Mouse (Mus musculus): ENCODE data around the gene Prkn. TPM values are rescaled to one million over a fixed set of nuclear protein-coding genes. Genes with fewer than 3 reads are reported as not detected.
A peak's percentile ranks its signal among the peaks of the same experiment; 100 is the strongest.

Prkn gene
- polyA plus RNA-seq, 1 experiment from 2014 or later = 2.3 TPM

DNA sequence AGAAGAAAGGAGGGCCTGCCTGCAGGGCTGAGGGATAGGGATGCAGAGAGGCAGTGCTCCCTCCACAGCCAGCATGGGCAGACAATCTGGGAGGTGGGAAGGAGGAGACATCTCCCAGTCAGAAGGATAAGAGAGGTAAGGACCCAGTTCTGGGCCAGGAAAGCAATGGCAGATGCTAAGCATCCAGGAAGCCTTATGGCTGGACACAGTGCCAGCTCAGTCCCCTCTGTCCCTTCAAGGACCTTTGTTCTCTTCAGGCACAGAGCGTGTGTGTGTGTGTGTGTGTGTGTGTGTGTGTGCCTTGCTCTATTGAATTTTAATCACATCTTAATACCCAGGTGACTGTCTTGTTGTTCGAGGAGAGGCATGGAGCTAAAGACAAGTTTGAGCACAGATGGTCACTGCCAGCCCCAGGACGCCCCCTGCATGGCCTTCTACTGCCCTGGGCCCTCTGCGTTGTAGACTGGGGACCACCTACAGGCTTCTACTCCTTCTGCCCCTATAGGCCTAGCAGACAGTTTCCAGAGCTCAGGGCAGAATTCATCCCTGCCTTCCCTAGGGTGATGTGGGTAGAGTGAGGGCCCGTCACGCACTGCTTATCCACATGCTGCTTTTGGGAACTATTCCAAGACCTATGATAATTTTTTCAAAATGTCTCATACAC, 1252.8 kb downstream of the Prkn start:
- Histone ChIP-seq H3K4me2 (replicated peaks; ENCODE audit: low read depth) (no peak overlapping the region), H3K27ac (replicated peaks) (no peak overlapping the region), H3K9ac (ENCODE audit: low read length) (no peak overlapping the region), H3K9me3 (ENCODE audit: control insufficient read depth, low read length) (no peaks in the 10 kb centered on the region), H3K36me3 (ENCODE audit: control insufficient read depth, insufficient read depth, low read length) (no peaks in the 10 kb centered on the region), H3K4me1 (replicated peaks; ENCODE audit: control insufficient read depth, insufficient read depth) (no peaks in the 10 kb centered on the region), H3K27me3 (ENCODE audit: control insufficient read depth, insufficient read depth, low read length) (no peaks in the 10 kb centered on the region), H3K4me3 (ENCODE audit: low read depth, low read length) (no peak overlapping the region)
- 70% methylated on average over 6 of the region's 6 CpGs for WGBS
- ATAC-seq (ENCODE audit: low FRiP score, low TSS enrichment) (no peak), DNase-seq (ENCODE audit: low spot score) (no peak)
- TF ChIP-seq EP300 (optimal IDR thresholded peaks at IDR 0.05) = no peak
- no peak for TF ChIP-seq CTCF (IDR thresholded peaks at IDR 0.05; ENCODE audit: low read depth)

DNA sequence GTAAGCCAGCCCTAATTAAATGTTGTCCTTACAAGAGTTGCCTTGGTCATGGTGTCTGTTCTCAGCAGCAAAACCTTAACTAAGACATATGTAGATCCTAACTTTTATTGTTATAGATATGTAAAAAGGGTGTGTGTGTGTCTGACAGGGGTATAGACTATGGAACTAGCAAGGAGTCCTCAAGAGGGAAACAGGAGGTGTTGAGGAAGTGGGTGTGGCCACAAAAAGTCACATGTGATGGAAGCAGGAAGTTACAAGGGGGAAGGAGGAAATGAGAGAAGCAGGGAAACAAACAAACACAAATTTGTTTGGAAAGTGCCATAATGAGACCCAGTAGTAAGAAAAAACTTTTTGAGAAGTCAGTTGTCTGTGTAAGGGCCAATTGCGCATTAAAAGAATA, 1253.8 kb downstream of the Prkn start:
- no peak for DNase-seq (ENCODE audit: low spot score)
- Histone ChIP-seq H3K9me3 (ENCODE audit: control insufficient read depth, low read length) (no peaks in the 10 kb centered on the region), H3K27ac (replicated peaks) (no peak overlapping the region), H3K9ac (ENCODE audit: low read length) (no peak overlapping the region), H3K4me1 (replicated peaks; ENCODE audit: control insufficient read depth, insufficient read depth) (no peaks in the 10 kb centered on the region), H3K36me3 (ENCODE audit: control insufficient read depth, insufficient read depth, low read length) (no peaks in the 10 kb centered on the region), H3K4me3 (ENCODE audit: low read depth, low read length) (no peak overlapping the region), H3K27me3 (ENCODE audit: control insufficient read depth, insufficient read depth, low read length) (no peaks in the 10 kb centered on the region), H3K4me2 (replicated peaks; ENCODE audit: low read depth) (no peak overlapping the region)
- WGBS = 100% methylated on average over 1 of the region's 1 CpGs
- ATAC-seq (ENCODE audit: low FRiP score, low TSS enrichment) = no peak
- TF ChIP-seq CTCF (IDR thresholded peaks at IDR 0.05; ENCODE audit: low read depth) (no peak), EP300 (optimal IDR thresholded peaks at IDR 0.05) (no peak)

DNA sequence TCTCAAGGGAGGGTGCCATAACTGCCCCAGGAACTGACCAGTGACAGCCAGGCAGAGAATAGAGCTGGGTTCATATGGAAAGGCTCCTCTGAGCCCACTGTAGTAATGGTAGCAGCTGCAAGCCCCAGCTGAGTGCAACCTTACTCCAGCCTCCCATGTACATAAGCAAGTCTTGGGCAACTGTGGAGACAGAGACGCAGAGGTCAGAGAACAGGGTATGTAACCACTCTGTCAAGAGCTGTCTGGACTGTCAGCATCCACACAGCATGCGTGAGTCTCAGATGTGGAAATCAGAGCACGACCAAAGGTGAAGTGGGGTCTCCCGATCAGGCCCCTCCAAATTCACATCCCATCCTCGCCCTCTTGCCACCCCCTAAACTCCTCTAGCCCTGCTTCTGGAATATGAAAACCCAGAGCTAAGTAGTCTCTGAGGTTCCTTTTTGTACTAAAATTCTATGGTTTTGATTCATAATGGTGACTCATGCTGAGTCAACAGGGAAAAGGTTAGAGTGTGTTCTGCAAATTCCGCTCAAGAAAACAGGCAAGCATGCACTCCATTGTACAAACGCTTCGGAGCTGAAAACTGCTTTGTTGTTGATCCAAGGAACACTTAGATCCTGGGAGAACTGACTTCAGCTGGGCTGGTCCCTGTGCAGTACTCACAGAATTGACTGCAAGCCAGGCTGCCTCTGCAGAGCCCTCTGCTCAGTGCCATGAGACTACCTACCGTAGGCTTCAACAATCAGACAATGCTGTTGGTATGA, 1254.8 kb downstream of the Prkn start:
- peak; percentile 89 for ATAC-seq (ENCODE audit: low FRiP score, low TSS enrichment)
- 50% methylated on average over 9 of the region's 9 CpGs for WGBS
- Histone ChIP-seq H3K27me3 (ENCODE audit: control insufficient read depth, insufficient read depth, low read length) (no peaks in the 10 kb centered on the region), H3K4me2 (replicated peaks; ENCODE audit: low read depth) (no peak overlapping the region), H3K4me1 (replicated peaks; ENCODE audit: control insufficient read depth, insufficient read depth) (no peaks in the 10 kb centered on the region), H3K4me3 (ENCODE audit: low read depth, low read length) (no peak overlapping the region), H3K9me3 (ENCODE audit: control insufficient read depth, low read length) (no peaks in the 10 kb centered on the region), H3K36me3 (ENCODE audit: control insufficient read depth, insufficient read depth, low read length) (no peaks in the 10 kb centered on the region), H3K27ac (replicated peaks) (peak overlapping the region; percentile 79), H3K9ac (ENCODE audit: low read length) (no peak overlapping the region)
- no peak for TF ChIP-seq EP300 (optimal IDR thresholded peaks at IDR 0.05)
- no peak for TF ChIP-seq CTCF (IDR thresholded peaks at IDR 0.05; ENCODE audit: low read depth)
- DNase-seq (ENCODE audit: low spot score) = peak; percentile 26

DNA sequence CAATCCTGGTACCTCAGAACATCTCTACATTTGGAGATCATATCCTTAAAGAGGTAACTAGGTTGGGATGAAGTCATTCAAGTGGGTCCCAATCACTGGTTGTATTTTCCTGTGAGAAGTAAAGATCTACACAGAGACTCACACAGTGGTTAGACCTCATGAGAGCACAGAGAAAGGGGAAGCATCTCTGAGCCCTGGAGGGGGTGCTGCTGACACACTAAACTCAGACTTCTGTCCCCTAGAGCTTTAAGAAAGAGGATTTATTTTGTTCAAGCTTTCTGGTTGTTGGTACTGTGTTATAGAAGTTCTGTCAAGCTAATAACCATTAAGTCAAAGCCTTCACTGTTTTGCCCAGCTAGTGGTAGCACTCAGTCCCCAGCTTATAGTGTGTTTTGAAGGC, 1259.2 kb downstream of the Prkn start:
- Histone ChIP-seq H3K4me1 (replicated peaks; ENCODE audit: control insufficient read depth, insufficient read depth) (no peaks in the 10 kb centered on the region), H3K4me3 (ENCODE audit: low read depth, low read length) (no peak overlapping the region), H3K4me2 (replicated peaks; ENCODE audit: low read depth) (no peak overlapping the region), H3K9me3 (ENCODE audit: control insufficient read depth, low read length) (no peaks in the 10 kb centered on the region), H3K9ac (ENCODE audit: low read length) (no peak overlapping the region), H3K27me3 (ENCODE audit: control insufficient read depth, insufficient read depth, low read length) (no peaks in the 10 kb centered on the region), H3K36me3 (ENCODE audit: control insufficient read depth, insufficient read depth, low read length) (no peaks in the 10 kb centered on the region), H3K27ac (replicated peaks) (no peak overlapping the region)
- no peak for ATAC-seq (ENCODE audit: low FRiP score, low TSS enrichment)
- TF ChIP-seq CTCF (IDR thresholded peaks at IDR 0.05; ENCODE audit: low read depth) (no peak), EP300 (optimal IDR thresholded peaks at IDR 0.05) (no peak)
- DNase-seq (ENCODE audit: low spot score) = no peak

DNA sequence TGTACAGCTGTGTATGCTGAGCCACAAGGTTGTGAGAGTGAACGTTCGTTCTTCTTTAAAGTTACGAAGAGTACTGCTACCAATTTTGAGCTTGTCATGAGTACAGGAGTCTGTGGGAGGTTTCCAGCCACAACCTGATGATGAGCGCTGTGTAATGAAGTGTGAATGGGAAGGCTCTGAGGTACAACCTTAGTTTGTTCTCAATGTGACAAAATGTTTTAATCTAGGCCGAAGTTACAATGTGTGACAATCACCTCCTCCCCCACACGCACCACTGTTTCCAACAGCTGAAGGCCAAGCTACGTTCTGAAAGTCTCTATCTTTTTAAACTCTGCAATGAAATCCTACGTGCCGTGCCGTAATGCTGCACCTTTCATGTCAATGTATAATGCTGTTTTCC, 1262.1 kb downstream of the Prkn start:
- no peak overlapping the region for H3K4me3 ChIP-seq (ENCODE audit: low read depth, low read length)
- H3K9me3 ChIP-seq (ENCODE audit: control insufficient read depth, low read length) = no peaks in the 10 kb centered on the region
- H3K4me1 ChIP-seq (replicated peaks; ENCODE audit: control insufficient read depth, insufficient read depth) = no peaks in the 10 kb centered on the region
- no peak overlapping the region for H3K9ac ChIP-seq (ENCODE audit: low read length)
- WGBS = 97% methylated on average over 10 of the region's 10 CpGs
- no peak for DNase-seq (ENCODE audit: low spot score)
- no peak for ATAC-seq (ENCODE audit: low FRiP score, low TSS enrichment)
- H3K36me3 ChIP-seq (ENCODE audit: control insufficient read depth, insufficient read depth, low read length) = no peaks in the 10 kb centered on the region
- H3K27me3 ChIP-seq (ENCODE audit: control insufficient read depth, insufficient read depth, low read length) = no peaks in the 10 kb centered on the region
- TF ChIP-seq CTCF (IDR thresholded peaks at IDR 0.05; ENCODE audit: low read depth) (no peak), EP300 (optimal IDR thresholded peaks at IDR 0.05) (no peak)
- H3K4me2 ChIP-seq (replicated peaks; ENCODE audit: low read depth) = no peak overlapping the region
- H3K27ac ChIP-seq (replicated peaks) = no peak overlapping the region

DNA sequence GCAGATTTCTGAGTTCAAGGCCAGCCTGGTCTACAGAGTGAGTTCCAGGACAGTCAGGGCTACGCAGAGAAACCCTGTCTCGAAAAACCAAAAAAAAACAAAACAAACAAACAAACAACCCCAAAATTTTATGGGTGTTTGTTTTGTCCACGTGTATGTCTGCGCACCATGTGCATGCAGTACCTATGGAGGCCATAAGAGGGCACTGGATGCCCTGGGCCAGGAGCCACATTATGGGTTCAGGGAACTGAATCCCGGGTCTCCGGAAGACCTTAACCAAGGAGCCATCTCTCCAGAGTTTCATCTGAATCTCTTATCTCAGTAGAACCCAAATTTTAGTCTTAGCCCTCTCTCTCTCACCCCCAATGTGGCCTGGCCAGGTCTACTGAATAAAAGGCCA, 1263.6 kb downstream of the Prkn start:
- H3K27ac ChIP-seq (replicated peaks) = no peak overlapping the region
- H3K4me2 ChIP-seq (replicated peaks; ENCODE audit: low read depth) = no peak overlapping the region
- H3K27me3 ChIP-seq (ENCODE audit: control insufficient read depth, insufficient read depth, low read length) = no peaks in the 10 kb centered on the region
- H3K9me3 ChIP-seq (ENCODE audit: control insufficient read depth, low read length) = no peaks in the 10 kb centered on the region
- DNase-seq (ENCODE audit: low spot score) (no peak), ATAC-seq (ENCODE audit: low FRiP score, low TSS enrichment) (no peak)
- TF ChIP-seq EP300 (optimal IDR thresholded peaks at IDR 0.05) (no peak), CTCF (IDR thresholded peaks at IDR 0.05; ENCODE audit: low read depth) (peak; percentile 61)
- no peaks in the 10 kb centered on the region for H3K4me1 ChIP-seq (replicated peaks; ENCODE audit: control insufficient read depth, insufficient read depth)
- no peak overlapping the region for H3K9ac ChIP-seq (ENCODE audit: low read length)
- H3K4me3 ChIP-seq (ENCODE audit: low read depth, low read length) = no peak overlapping the region
- no peaks in the 10 kb centered on the region for H3K36me3 ChIP-seq (ENCODE audit: control insufficient read depth, insufficient read depth, low read length)
- 82% methylated on average over 6 of the region's 6 CpGs for WGBS
